Mouse (Mus musculus) megakaryocyte-erythroid progenitor cell, adult 5 weeks (primary cell): Measurements from ENCODE around the gene Olfr27. TPM values are rescaled to one million over a fixed set of nuclear protein-coding genes. Genes with fewer than 3 reads are reported as not detected.

Experiments used
- polyA plus RNA-seq: library from polyadenylated mRNA; stranded (reverse); fragments of >175 nt; gene quantifications from 2 replicates; pipeline ENCODE4 v1.2.3, GENCODE M21; 2012

Olfr27 gene
- not detected in 2 replicates for polyA plus RNA-seq

GRCm38 (mm10) chr9:39127831-39128230 is at the start of gene Olfr27:
TSS of gene Olfr27 (plus strand) at chr9:39128131.

GRCm38 (mm10) chr9:39078787-39079186 is 49.1 kb upstream of the Olfr27 start, which contains the start of gene Olfr938:
TSS of gene Olfr938 (minus strand) at chr9:39078887.

GRCm38 (mm10) chr9:39166004-39166403 is 38.1 kb downstream of the Olfr27 start, which contains the start of gene Olfr943:
TSS of gene Olfr943 (plus strand) at chr9:39166304.

Other genes starting within 250 kb of the Olfr27 start
- gene Olfr930, start 198.3 kb upstream of the Olfr27 start, polyA plus RNA-seq, result not detected in 2 replicates
- not detected in 2 replicates for gene Olfr933, start 155.8 kb upstream of the Olfr27 start, polyA plus RNA-seq
- gene Olfr934, start 139.8 kb upstream of the Olfr27 start, polyA plus RNA-seq, result not detected in 2 replicates
- gene Olfr935, start 128.4 kb upstream of the Olfr27 start, polyA plus RNA-seq, result not detected in 2 replicates
- not detected in 2 replicates for gene Olfr146, start 104.8 kb upstream of the Olfr27 start, polyA plus RNA-seq
- gene Olfr937, start 63.2 kb upstream of the Olfr27 start, polyA plus RNA-seq, result not detected in 2 replicates
- not detected in 2 replicates for gene Olfr938, start 49.2 kb upstream of the Olfr27 start, polyA plus RNA-seq
- gene Olfr943, start 38.2 kb downstream of the Olfr27 start, polyA plus RNA-seq, result not detected in 2 replicates
- not detected in 2 replicates for gene Olfr944, start 73.8 kb downstream of the Olfr27 start, polyA plus RNA-seq
- not detected in 2 replicates for gene Olfr1537, start 121.9 kb downstream of the Olfr27 start, polyA plus RNA-seq
- not detected in 2 replicates for gene Olfr945, start 148.7 kb downstream of the Olfr27 start, polyA plus RNA-seq
- not detected in 2 replicates for gene Olfr948, start 197.9 kb downstream of the Olfr27 start, polyA plus RNA-seq